Mouse (Mus musculus): ENCODE results near the gene Ece1. TPM values are rescaled to one million over a fixed set of nuclear protein-coding genes. Genes with fewer than 3 reads are reported as not detected.
"Not testable (repeated sequence)": the region's sequence is repeated elsewhere in the genome, so short reads cannot be mapped to it uniquely, and the experiment has no call there.

Gene Ece1
- polyA plus RNA-seq, 1 experiment: 69.9 TPM

DNA sequence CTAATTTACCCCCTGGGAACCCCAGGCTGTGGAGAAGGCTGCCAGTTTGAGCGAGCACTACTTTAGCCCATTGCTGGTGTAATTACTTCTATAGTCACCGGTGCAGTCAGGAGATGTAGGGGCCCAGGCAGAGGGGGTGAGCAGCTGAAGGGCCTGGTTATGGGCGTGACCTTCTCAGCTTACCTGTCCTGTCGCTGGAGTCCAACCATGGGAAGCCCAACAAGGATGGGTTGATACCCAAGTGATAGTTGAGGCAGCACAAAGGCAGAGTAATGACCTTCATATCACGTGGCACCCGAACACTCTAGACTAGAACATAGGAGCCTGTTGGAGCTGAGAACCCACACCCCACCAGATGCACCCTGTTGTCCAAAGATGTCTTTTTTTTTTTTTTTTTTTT lies 101.4 kb downstream of the Ece1 start:
- TF ChIP-seq CEBPB (IDR thresholded peaks at IDR 0.05; ENCODE audit: insufficient read depth, poor library complexity, severe bottlenecking) (no peak), MYOG (IDR thresholded peaks at IDR 0.05; ENCODE audit: control insufficient read depth in 1 of 3, insufficient read depth in 1 of 3, insufficient read length in 2 of 3, low read depth in 2 of 3) (no peak), MYOD1 (IDR thresholded peaks at IDR 0.05; ENCODE audit: control insufficient read depth in 1 of 3, insufficient read length in 2 of 3, low read depth in 2 of 3) (no peak), USF1 (IDR thresholded peaks at IDR 0.05; ENCODE audit: low read depth) (no peak), REST (IDR thresholded peaks at IDR 0.05; ENCODE audit: insufficient read depth, insufficient read length) (no peak), TCF12 (IDR thresholded peaks at IDR 0.05; ENCODE audit: insufficient read depth, poor library complexity, severe bottlenecking) (no peak), POLR2A (IDR thresholded peaks at IDR 0.05; ENCODE audit: insufficient read length, low read depth) (no peak), MAX (IDR thresholded peaks at IDR 0.05; ENCODE audit: low read depth) (no peak), SRF (IDR thresholded peaks at IDR 0.05; ENCODE audit: control insufficient read depth, insufficient read length, low read depth) (no peak), E2F4 (IDR thresholded peaks at IDR 0.05; ENCODE audit: insufficient read depth) (no peak)
- no peaks in the 10 kb centered on the region for H3K79me2 ChIP-seq (ENCODE audit: control insufficient read depth, insufficient read depth)
- no peaks in the 10 kb centered on the region for H3K27me3 ChIP-seq (ENCODE audit: control insufficient read depth, insufficient read depth, insufficient read length)
- H3K36me3 ChIP-seq (ENCODE audit: control insufficient read depth, insufficient read depth): no peaks in the 10 kb centered on the region
- H3K4me3 ChIP-seq: no peak overlapping the region
- no peak overlapping the region for H3ac ChIP-seq (ENCODE audit: control insufficient read depth, insufficient read length)
- no peak overlapping the region for H3K4me2 ChIP-seq (ENCODE audit: low read depth)

DNA sequence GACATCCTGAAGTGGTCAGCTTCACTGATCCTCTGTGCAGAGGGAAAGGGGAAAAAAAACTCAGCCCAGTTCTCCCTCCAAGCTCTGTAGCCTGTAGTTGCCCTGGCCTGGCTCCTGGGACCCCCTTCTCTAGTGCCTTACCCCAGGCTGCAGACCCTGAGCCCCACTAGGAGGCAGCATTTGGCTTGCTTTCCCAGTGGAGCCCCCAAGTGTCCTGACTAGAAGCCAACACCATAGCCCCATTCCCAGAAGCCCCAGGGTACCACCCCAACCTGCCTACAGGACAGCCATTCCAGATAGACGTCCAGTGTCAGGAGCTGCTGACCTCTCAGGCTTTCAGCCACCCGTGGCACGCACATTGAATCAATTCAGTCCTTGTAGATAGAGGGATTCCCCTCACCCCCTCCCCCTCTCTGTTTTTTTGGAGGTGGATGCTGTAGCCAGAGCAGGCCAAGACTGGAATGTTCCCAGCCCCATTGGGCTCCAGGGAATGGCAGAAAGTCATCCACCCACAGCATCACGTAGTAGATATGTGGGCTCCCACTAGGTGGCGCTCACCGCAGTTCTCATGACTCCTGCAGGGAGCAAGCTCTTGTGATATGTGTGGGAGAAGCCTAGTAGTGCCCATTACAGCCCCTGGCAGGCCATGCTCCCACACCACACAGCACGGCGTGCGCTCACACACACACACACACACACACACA lies 102.0 kb downstream of the Ece1 start:
- H3K4me3 ChIP-seq: no peak overlapping the region
- no peak overlapping the region for H3K4me2 ChIP-seq (ENCODE audit: low read depth)
- no peaks in the 10 kb centered on the region for H3K27me3 ChIP-seq (ENCODE audit: control insufficient read depth, insufficient read depth, insufficient read length)
- no peaks in the 10 kb centered on the region for H3K79me2 ChIP-seq (ENCODE audit: control insufficient read depth, insufficient read depth)
- H3K36me3 ChIP-seq (ENCODE audit: control insufficient read depth, insufficient read depth): no peaks in the 10 kb centered on the region
- no peak overlapping the region for H3ac ChIP-seq (ENCODE audit: control insufficient read depth, insufficient read length)
- TF ChIP-seq TCF3 (IDR thresholded peaks at IDR 0.05; ENCODE audit: insufficient read length, low read depth) (no peak), REST (IDR thresholded peaks at IDR 0.05; ENCODE audit: insufficient read depth, insufficient read length) (no peak), CEBPB (IDR thresholded peaks at IDR 0.05; ENCODE audit: insufficient read depth, poor library complexity, severe bottlenecking) (no peak), POLR2A (IDR thresholded peaks at IDR 0.05; ENCODE audit: insufficient read length, low read depth) (no peak), TCF12 (IDR thresholded peaks at IDR 0.05; ENCODE audit: insufficient read depth, poor library complexity, severe bottlenecking) (no peak), SRF (IDR thresholded peaks at IDR 0.05; ENCODE audit: control insufficient read depth, insufficient read length, low read depth) (no peak), MAX (IDR thresholded peaks at IDR 0.05; ENCODE audit: low read depth) (no peak)

DNA sequence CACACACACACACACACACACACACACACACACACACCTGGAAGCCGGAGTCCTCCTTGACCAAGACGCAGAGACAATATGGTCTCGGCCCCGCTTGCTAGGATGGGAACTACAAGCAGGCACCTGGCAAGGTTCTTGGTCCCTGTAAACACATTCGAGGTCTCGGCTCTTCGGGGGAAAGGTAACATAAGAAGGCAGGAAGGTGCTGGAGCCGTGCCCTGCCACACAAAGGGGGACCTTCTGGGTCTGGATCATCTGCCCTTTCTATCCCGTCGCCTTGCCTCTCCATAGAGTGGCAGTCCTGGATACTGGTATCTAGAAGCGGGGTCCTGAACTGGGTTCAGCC lies 102.5 kb downstream of the Ece1 start:
- no peak overlapping the region for H3K4me2 ChIP-seq (ENCODE audit: low read depth)
- no peaks in the 10 kb centered on the region for H3K36me3 ChIP-seq (ENCODE audit: control insufficient read depth, insufficient read depth)
- no peak overlapping the region for H3ac ChIP-seq (ENCODE audit: control insufficient read depth, insufficient read length)
- H3K27me3 ChIP-seq (ENCODE audit: control insufficient read depth, insufficient read depth, insufficient read length): no peaks in the 10 kb centered on the region
- no peaks in the 10 kb centered on the region for H3K79me2 ChIP-seq (ENCODE audit: control insufficient read depth, insufficient read depth)
- H3K4me3 ChIP-seq: no peak overlapping the region
- TF ChIP-seq TCF3 (IDR thresholded peaks at IDR 0.05; ENCODE audit: insufficient read length, low read depth): no peak
- TF ChIP-seq MYOD1 (IDR thresholded peaks at IDR 0.05; ENCODE audit: control insufficient read depth in 1 of 3, insufficient read length in 2 of 3, low read depth in 2 of 3): no peak
- no peak for TF ChIP-seq USF1 (IDR thresholded peaks at IDR 0.05; ENCODE audit: low read depth)
- no peak for TF ChIP-seq CEBPB (IDR thresholded peaks at IDR 0.05; ENCODE audit: insufficient read depth, poor library complexity, severe bottlenecking)
- TF ChIP-seq REST (IDR thresholded peaks at IDR 0.05; ENCODE audit: insufficient read depth, insufficient read length): no peak
- no peak for TF ChIP-seq E2F4 (IDR thresholded peaks at IDR 0.05; ENCODE audit: insufficient read depth)
- TF ChIP-seq TCF12 (IDR thresholded peaks at IDR 0.05; ENCODE audit: insufficient read depth, poor library complexity, severe bottlenecking): no peak
- no peak for TF ChIP-seq POLR2A (IDR thresholded peaks at IDR 0.05; ENCODE audit: insufficient read length, low read depth)
- TF ChIP-seq POLR2AphosphoS2 (IDR thresholded peaks at IDR 0.05; ENCODE audit: insufficient read length, low read depth): no peak

DNA sequence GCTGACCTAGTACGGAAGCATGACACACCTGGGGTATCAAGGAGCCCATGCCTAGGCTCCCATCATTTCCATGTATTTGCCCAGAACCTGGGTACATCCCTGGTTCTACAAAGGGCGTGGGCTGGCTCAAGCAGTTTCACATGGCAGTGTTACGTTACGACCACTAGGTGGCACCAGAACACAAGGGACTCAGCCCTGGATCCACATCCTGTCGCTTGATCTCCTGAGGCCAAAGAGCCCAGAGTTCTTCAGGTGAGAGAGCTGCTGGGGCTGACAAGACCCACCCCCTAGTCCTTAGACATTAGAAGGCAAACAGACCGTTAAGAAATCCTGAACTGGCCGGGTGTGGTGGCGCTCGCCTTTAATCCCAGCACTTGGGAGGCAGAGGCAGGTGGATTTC lies 106.2 kb downstream of the Ece1 start:
- no peak for TF ChIP-seq POLR2AphosphoS2 (IDR thresholded peaks at IDR 0.05; ENCODE audit: insufficient read length, low read depth)
- TF ChIP-seq TCF12 (IDR thresholded peaks at IDR 0.05; ENCODE audit: insufficient read depth, poor library complexity, severe bottlenecking): no peak
- no peak for TF ChIP-seq REST (IDR thresholded peaks at IDR 0.05; ENCODE audit: insufficient read depth, insufficient read length)
- TF ChIP-seq MYOG (IDR thresholded peaks at IDR 0.05; ENCODE audit: control insufficient read depth in 1 of 3, insufficient read depth in 1 of 3, insufficient read length in 2 of 3, low read depth in 2 of 3): no peak
- TF ChIP-seq E2F4 (IDR thresholded peaks at IDR 0.05; ENCODE audit: insufficient read depth): no peak
- no peak for TF ChIP-seq MAX (IDR thresholded peaks at IDR 0.05; ENCODE audit: low read depth)
- TF ChIP-seq SRF (IDR thresholded peaks at IDR 0.05; ENCODE audit: control insufficient read depth, insufficient read length, low read depth): no peak
- no peak for TF ChIP-seq MYOD1 (IDR thresholded peaks at IDR 0.05; ENCODE audit: control insufficient read depth in 1 of 3, insufficient read length in 2 of 3, low read depth in 2 of 3)
- TF ChIP-seq TCF3 (IDR thresholded peaks at IDR 0.05; ENCODE audit: insufficient read length, low read depth): no peak
- TF ChIP-seq USF1 (IDR thresholded peaks at IDR 0.05; ENCODE audit: low read depth): no peak
- TF ChIP-seq POLR2A (IDR thresholded peaks at IDR 0.05; ENCODE audit: insufficient read length, low read depth): no peak
- TF ChIP-seq CEBPB (IDR thresholded peaks at IDR 0.05; ENCODE audit: insufficient read depth, poor library complexity, severe bottlenecking): no peak
- no peaks in the 10 kb centered on the region for H3K36me3 ChIP-seq (ENCODE audit: control insufficient read depth, insufficient read depth)
- H3K79me2 ChIP-seq (ENCODE audit: control insufficient read depth, insufficient read depth): no peaks in the 10 kb centered on the region
- no peak overlapping the region for H3ac ChIP-seq (ENCODE audit: control insufficient read depth, insufficient read length)
- H3K4me3 ChIP-seq: no peak overlapping the region
- H3K4me2 ChIP-seq (ENCODE audit: low read depth): no peak overlapping the region
- H3K27me3 ChIP-seq (ENCODE audit: control insufficient read depth, insufficient read depth, insufficient read length): no peaks in the 10 kb centered on the region

DNA sequence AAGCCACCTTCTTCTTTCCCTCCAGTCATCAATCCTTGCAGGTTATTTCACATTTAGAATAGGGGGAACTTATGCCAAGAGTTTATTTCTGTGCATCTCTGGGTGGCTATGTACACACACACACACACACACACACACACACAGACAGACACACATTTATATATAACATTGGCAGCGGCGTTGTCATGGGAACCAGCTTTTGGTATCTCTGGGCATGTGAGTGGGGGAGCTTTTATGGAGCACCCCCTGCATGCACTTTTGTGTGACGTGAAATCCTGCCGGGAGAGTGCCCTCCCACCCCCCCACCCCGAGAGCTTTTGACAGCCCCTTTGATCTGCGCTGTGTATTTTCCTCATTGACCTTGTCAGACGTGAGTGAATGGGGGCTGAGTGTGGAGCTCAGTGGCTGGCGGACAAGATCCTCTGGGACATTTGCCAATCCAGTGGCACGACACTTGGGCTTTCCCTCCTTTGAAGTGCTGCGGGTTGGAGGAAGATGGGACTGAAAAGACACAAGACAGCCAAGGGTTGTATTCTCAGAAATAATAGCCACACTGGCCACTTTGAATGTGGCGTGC lies 108.7 kb downstream of the Ece1 start:
- not testable (repeated sequence) for H3K4me2 ChIP-seq (ENCODE audit: low read depth); H3K36me3 ChIP-seq (ENCODE audit: control insufficient read depth, insufficient read depth); H3K4me3 ChIP-seq; H3ac ChIP-seq (ENCODE audit: control insufficient read depth, insufficient read length); H3K79me2 ChIP-seq (ENCODE audit: control insufficient read depth, insufficient read depth); H3K27me3 ChIP-seq (ENCODE audit: control insufficient read depth, insufficient read depth, insufficient read length)

DNA sequence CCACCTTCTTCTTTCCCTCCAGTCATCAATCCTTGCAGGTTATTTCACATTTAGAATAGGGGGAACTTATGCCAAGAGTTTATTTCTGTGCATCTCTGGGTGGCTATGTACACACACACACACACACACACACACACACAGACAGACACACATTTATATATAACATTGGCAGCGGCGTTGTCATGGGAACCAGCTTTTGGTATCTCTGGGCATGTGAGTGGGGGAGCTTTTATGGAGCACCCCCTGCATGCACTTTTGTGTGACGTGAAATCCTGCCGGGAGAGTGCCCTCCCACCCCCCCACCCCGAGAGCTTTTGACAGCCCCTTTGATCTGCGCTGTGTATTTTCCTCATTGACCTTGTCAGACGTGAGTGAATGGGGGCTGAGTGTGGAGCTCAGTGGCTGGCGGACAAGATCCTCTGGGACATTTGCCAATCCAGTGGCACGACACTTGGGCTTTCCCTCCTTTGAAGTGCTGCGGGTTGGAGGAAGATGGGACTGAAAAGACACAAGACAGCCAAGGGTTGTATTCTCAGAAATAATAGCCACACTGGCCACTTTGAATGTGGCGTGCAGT lies 112.9 kb downstream of the Ece1 start:
- not testable (repeated sequence) for H3K36me3 ChIP-seq (ENCODE audit: control insufficient read depth, insufficient read depth); H3ac ChIP-seq (ENCODE audit: control insufficient read depth, insufficient read length); H3K27me3 ChIP-seq (ENCODE audit: control insufficient read depth, insufficient read depth, insufficient read length); H3K4me2 ChIP-seq (ENCODE audit: low read depth); H3K79me2 ChIP-seq (ENCODE audit: control insufficient read depth, insufficient read depth); H3K4me3 ChIP-seq

DNA sequence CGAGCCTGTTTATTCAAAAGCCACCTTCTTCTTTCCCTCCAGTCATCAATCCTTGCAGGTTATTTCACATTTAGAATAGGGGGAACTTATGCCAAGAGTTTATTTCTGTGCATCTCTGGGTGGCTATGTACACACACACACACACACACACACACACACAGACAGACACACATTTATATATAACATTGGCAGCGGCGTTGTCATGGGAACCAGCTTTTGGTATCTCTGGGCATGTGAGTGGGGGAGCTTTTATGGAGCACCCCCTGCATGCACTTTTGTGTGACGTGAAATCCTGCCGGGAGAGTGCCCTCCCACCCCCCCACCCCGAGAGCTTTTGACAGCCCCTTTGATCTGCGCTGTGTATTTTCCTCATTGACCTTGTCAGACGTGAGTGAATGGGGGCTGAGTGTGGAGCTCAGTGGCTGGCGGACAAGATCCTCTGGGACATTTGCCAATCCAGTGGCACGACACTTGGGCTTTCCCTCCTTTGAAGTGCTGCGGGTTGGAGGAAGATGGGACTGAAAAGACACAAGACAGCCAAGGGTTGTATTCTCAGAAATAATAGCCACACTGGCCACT lies 117.1 kb downstream of the Ece1 start:
- not testable (repeated sequence) for H3ac ChIP-seq (ENCODE audit: control insufficient read depth, insufficient read length); H3K4me2 ChIP-seq (ENCODE audit: low read depth); H3K4me3 ChIP-seq; H3K27me3 ChIP-seq (ENCODE audit: control insufficient read depth, insufficient read depth, insufficient read length); H3K79me2 ChIP-seq (ENCODE audit: control insufficient read depth, insufficient read depth); H3K36me3 ChIP-seq (ENCODE audit: control insufficient read depth, insufficient read depth)

All from myocyte (in vitro differentiated cells).